Mouse (Mus musculus) intestine, postnatal 0 days (tissue): ENCODE measurements around the gene Sec24b. TPM values are rescaled to one million over a fixed set of nuclear protein-coding genes. Genes with fewer than 3 reads are reported as not detected.

Experiments
- ATAC-seq: fragments of 200-750 bp; cut with Nextera tagmentation; 2 replicates; pipeline ENCODE4 v1.8.0; 2017; ENCODE audit warnings: mild to moderate bottlenecking, moderate TSS enrichment, moderate library complexity
- H3K27ac ChIP-seq: fragments of 300-500 bp; sonication (generic); 2 replicates; pipeline ENCODE4 v1.5.1; 2014; ENCODE audit warnings: mild to moderate bottlenecking, low read depth, low read length, moderate library complexity
- H3K27me3 ChIP-seq: fragments of 300-500 bp; sonication (generic); replicated peaks from 2 replicates; pipeline ENCODE4 v1.6.1; 2014; ENCODE audit warnings: low read length, mixed read lengths; ENCODE audit not compliant: control insufficient read depth, insufficient read depth
- H3K36me3 ChIP-seq: fragments of 300-500 bp; sonication (generic); 2 replicates; pipeline ENCODE4 v1.6.1; 2014; ENCODE audit warnings: mild to moderate bottlenecking, moderate library complexity; ENCODE audit not compliant: control insufficient read depth, insufficient read depth
- H3K4me1 ChIP-seq: fragments of 300-500 bp; sonication (generic); replicated peaks from 2 replicates; pipeline ENCODE4 v1.6.1; 2014; ENCODE audit warnings: antibody characterized with exemption, low read length, mixed read lengths; ENCODE audit not compliant: control insufficient read depth, insufficient read depth
- H3K4me2 ChIP-seq: fragments of 300-500 bp; sonication (generic); replicated peaks from 2 replicates; pipeline ENCODE4 v1.6.1; 2014; ENCODE audit warnings: low read depth, mild to moderate bottlenecking, moderate library complexity
- H3K4me3 ChIP-seq: fragments of 300-500 bp; sonication (generic); 2 replicates; pipeline ENCODE4 v1.5.1; 2014; ENCODE audit warnings: low read depth, low read length
- H3K9ac ChIP-seq: fragments of 300-500 bp; sonication (generic); 2 replicates; pipeline ENCODE4 v1.6.1; 2014; ENCODE audit warnings: mild to moderate bottlenecking, low read depth, low read length
- H3K9me3 ChIP-seq: fragments of 300-500 bp; sonication (generic); 2 replicates; pipeline ENCODE4 v1.6.1; 2016; ENCODE audit warnings: mixed run types; ENCODE audit not compliant: control insufficient read depth
- CTCF ChIP-seq: sonication (generic); IDR thresholded peaks from 2 replicates; pipeline ENCODE4 v1.5.1; 2016; ENCODE audit warnings: low read depth, mild to moderate bottlenecking, control low read depth, antibody characterized with exemption, moderate library complexity
- WGBS: fragments of 180-500 bp; shearing (Covaris S2); extraction: QIAGEN DNeasy Blood & Tissue Kit; methylation state at CpG from one replicate; pipeline ENCODE4 v1.1.7; 2014; 5-methylcytosine and 5-hydroxymethylcytosine counted together
- polyA plus RNA-seq: library from polyadenylated mRNA; unstranded; fragments of >200 nt; fragmentation: Nextera tagmentation; extraction: Ambion mirVana; gene quantifications from 2 replicates; pipeline ENCODE4 v1.2.1, GENCODE M21; 2015

Sec24b gene
- polyA plus RNA-seq: 13.1 and 13.4 TPM in 2 replicates

GRCm38 (mm10) chr3:130061281-130061680 lies at the start of gene Sec24b:
TSS of gene Sec24b (minus strand) at chr3:130061553.
- no peak for TF ChIP-seq CTCF
- 8% methylated on average over 12 of the region's 12 CpGs for WGBS
- peak within 1 kb of the TSS; percentile 99 for H3K27ac ChIP-seq
- no peaks in the 10 kb centered on the region for H3K36me3 ChIP-seq
- peak within 1 kb of the TSS; percentile 84 for H3K4me3 ChIP-seq
- H3K4me1 ChIP-seq: peaks cover 9% of the 10 kb centered on the region
- H3K4me2 ChIP-seq: peak within 1 kb of the TSS; percentile 74
- no peaks in the 10 kb centered on the region for H3K27me3 ChIP-seq
- H3K9ac ChIP-seq: peak within 1 kb of the TSS; percentile 96
- no peaks in the 10 kb centered on the region for H3K9me3 ChIP-seq
- ATAC-seq: no peak

DNA sequence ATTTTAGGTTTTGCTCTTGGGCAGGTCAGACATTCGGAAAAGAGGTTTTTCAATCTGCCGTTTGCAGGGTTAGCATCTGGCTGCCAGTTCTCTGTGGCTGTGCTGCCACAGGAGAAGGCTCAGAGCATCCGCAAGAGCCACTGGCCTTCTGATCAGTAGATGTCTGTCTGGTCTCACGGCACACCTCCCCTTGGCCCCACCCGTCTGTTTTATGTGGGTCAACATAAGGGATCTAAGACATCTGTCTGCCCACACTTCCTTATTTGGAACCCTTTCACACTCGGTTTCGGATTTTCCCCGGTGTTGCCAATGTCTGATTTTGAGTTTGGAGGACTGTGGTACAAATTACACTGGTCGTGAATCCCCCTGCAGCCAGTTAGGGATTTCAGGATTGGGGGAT lies 43.1 kb upstream of the Sec24b start:
- no peaks in the 10 kb centered on the region for H3K9me3 ChIP-seq
- 70% methylated on average over 9 of the region's 9 CpGs for WGBS
- H3K4me1 ChIP-seq: no peaks in the 10 kb centered on the region
- no peak overlapping the region for H3K9ac ChIP-seq
- H3K4me3 ChIP-seq: no peak overlapping the region
- H3K4me2 ChIP-seq: no peak overlapping the region
- H3K27ac ChIP-seq: no peak overlapping the region
- ATAC-seq: no peak
- H3K27me3 ChIP-seq: no peaks in the 10 kb centered on the region
- no peak for TF ChIP-seq CTCF
- no peaks in the 10 kb centered on the region for H3K36me3 ChIP-seq

GRCm38 (mm10) chr3:130103486-130103885 lies 42.1 kb upstream of the Sec24b start:
- Histone ChIP-seq H3K4me2 (no peak overlapping the region), H3K9me3 (no peaks in the 10 kb centered on the region), H3K36me3 (no peaks in the 10 kb centered on the region), H3K4me1 (no peaks in the 10 kb centered on the region), H3K27ac (no peak overlapping the region), H3K9ac (no peak overlapping the region), H3K4me3 (no peak overlapping the region), H3K27me3 (no peaks in the 10 kb centered on the region)
- no peak for ATAC-seq
- TF ChIP-seq CTCF: peak; percentile 56
- 72% methylated on average over 8 of the region's 8 CpGs for WGBS

GRCm38 (mm10) chr3:130095160-130095781 lies 33.9 kb upstream of the Sec24b start:
- TF ChIP-seq CTCF: peak; percentile 79
- Histone ChIP-seq H3K4me3 (no peak overlapping the region), H3K27ac (no peak overlapping the region), H3K4me2 (no peak overlapping the region), H3K27me3 (no peaks in the 10 kb centered on the region), H3K36me3 (no peaks in the 10 kb centered on the region), H3K4me1 (no peaks in the 10 kb centered on the region), H3K9ac (no peak overlapping the region), H3K9me3 (no peaks in the 10 kb centered on the region)
- 37% methylated on average over 5 of the region's 5 CpGs for WGBS
- ATAC-seq: no peak

DNA sequence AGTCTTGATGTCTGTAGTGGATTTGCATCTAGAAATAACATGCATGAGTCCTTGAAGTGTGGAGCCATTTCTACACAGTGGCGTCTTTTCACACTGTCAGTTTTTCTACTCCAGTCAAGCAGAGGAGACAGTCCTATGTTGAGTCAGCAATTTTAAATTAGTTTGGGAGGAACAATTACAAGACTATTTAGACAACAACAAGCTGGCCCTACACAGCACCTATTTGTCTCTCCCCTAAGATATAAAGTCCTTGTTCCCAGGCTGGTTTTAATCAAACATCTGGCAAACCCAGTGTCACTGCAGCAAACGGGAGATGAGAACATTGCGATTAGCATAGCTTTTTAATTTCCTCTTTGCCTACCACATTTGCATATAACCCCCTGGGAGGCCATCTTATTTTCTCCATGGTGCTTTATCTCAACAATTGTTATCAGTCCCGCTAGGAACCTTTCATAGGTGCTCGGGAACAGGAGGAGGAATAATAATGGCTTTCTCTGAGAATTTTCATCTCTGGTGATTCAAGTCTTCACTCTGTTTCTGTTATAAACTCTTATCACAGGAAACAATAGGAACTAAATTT lies 32.9 kb upstream of the Sec24b start:
- Histone ChIP-seq H3K9ac (no peak overlapping the region), H3K4me1 (no peaks in the 10 kb centered on the region), H3K27me3 (no peaks in the 10 kb centered on the region), H3K36me3 (no peaks in the 10 kb centered on the region), H3K4me2 (no peak overlapping the region), H3K27ac (no peak overlapping the region), H3K9me3 (no peaks in the 10 kb centered on the region), H3K4me3 (no peak overlapping the region)
- no peak for TF ChIP-seq CTCF
- WGBS: 76% methylated on average over 5 of the region's 5 CpGs
- no peak for ATAC-seq

GRCm38 (mm10) chr3:130090460-130090859 lies 29.1 kb upstream of the Sec24b start:
- no peak overlapping the region for H3K27ac ChIP-seq
- no peaks in the 10 kb centered on the region for H3K36me3 ChIP-seq
- no peak overlapping the region for H3K9ac ChIP-seq
- no peaks in the 10 kb centered on the region for H3K4me1 ChIP-seq
- TF ChIP-seq CTCF: no peak
- H3K4me2 ChIP-seq: no peak overlapping the region
- ATAC-seq: no peak
- no peaks in the 10 kb centered on the region for H3K9me3 ChIP-seq
- H3K27me3 ChIP-seq: no peaks in the 10 kb centered on the region
- no peak overlapping the region for H3K4me3 ChIP-seq
- WGBS: 75% methylated on average over 9 of the region's 9 CpGs
